Comparison of ENCODE assay signal across 29 mouse cellular contexts in the genomic region with DNA sequence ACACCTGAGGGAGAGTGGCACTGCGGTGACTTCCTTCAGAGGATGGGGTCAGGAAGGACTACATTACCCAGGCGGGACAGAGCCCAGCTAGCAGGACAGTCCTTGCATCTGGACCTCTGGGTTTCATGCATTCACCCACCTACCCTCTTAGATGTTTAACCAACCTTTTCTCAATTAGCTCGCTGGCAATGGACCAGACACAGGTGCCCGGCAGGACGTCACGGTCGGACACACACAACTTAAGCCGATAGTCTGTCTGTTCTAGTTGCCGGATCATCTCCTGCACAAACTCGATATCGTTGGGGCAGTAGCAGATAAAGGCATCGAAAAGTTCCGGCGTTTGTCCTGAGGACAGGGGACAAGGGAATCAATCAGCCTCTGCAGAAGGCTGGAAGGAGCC. TPM values are rescaled to one million over a fixed set of nuclear protein-coding genes. Genes with fewer than 3 reads are reported as not detected.
DNase-seq lines count a peak whose midpoint lies in the region; ATAC-seq lines count a peak whose summit lies in the region.
"Had no signal": no experiment of that assay in that cellular context is flagged by ENCODE, and none has a peak within 500 bp of the region (broad histone marks: within the 10 kb centered on the region; RNA-seq: fewer than 3 reads in every experiment).

No protein-coding gene starts in this region.

- ATAC-seq in heart, embryonic 12.5 days (ENCODE audit: insufficient number of reproducible peaks, low FRiP score): no peak
- ATAC-seq in kidney, embryonic 15.5 days (replicated peaks; ENCODE audit: low FRiP score): no peak
- no peak for ATAC-seq in megakaryocyte, adult 5-6 weeks (ENCODE audit: poor library complexity, severe bottlenecking)
- ATAC-seq: CD4-positive, CD25-positive, alpha-beta regulatory T cell, adult 4 months; forebrain, embryonic 15.5 days had no signal

- H3K4me1 ChIP-seq in heart, embryonic 12.5 days (replicated peaks): peaks cover 24% of the 10 kb centered on the region
- peaks cover 50% of the 10 kb centered on the region for H3K4me1 ChIP-seq in kidney, embryonic 15.5 days
- peaks cover 76% of the 10 kb centered on the region for H3K4me1 ChIP-seq in megakaryocyte, embryonic 14.5 days

- no peak overlapping the region for H3K4me3 ChIP-seq in heart, embryonic 12.5 days
- no peak overlapping the region for H3K4me3 ChIP-seq in kidney, embryonic 15.5 days (replicated peaks)
- H3K4me3 ChIP-seq in megakaryocyte, embryonic 14.5 days (replicated peaks): peak overlapping the region; percentile 47
- H3K4me3 ChIP-seq: embryonic facial prominence, embryonic 12.5 days; embryonic facial prominence, embryonic 15.5 days; forebrain, embryonic 12.5 days; forebrain, embryonic 15.5 days; heart, adult 2 months; heart, embryonic 10.5 days; hindbrain, embryonic 12.5 days; hindbrain, embryonic 15.5 days had no signal

- H3K4me2 ChIP-seq in heart, embryonic 12.5 days: no peak overlapping the region
- no peak overlapping the region for H3K4me2 ChIP-seq in kidney, embryonic 15.5 days
- H3K4me2 ChIP-seq: embryonic facial prominence, embryonic 12.5 days; embryonic facial prominence, embryonic 15.5 days; forebrain, embryonic 12.5 days; forebrain, embryonic 15.5 days; hindbrain, embryonic 12.5 days; hindbrain, embryonic 15.5 days had no signal

- H3K9ac ChIP-seq in heart, embryonic 12.5 days: no peak overlapping the region
- no peak overlapping the region for H3K9ac ChIP-seq in kidney, embryonic 15.5 days
- H3K9ac ChIP-seq: embryonic facial prominence, embryonic 12.5 days; embryonic facial prominence, embryonic 15.5 days; forebrain, embryonic 12.5 days; forebrain, embryonic 15.5 days; hindbrain, embryonic 12.5 days; hindbrain, embryonic 15.5 days had no signal

- WGBS in heart, embryonic 12.5 days: 88% methylated on average over 14 of the region's 14 CpGs
- 73% methylated on average over 14 of the region's 14 CpGs for WGBS in kidney, embryonic 15.5 days

- H3K27ac ChIP-seq in heart, embryonic 12.5 days (ENCODE audit: poor library complexity, severe bottlenecking): no peak overlapping the region
- no peak overlapping the region for H3K27ac ChIP-seq in kidney, embryonic 15.5 days
- H3K27ac ChIP-seq: embryonic facial prominence, embryonic 12.5 days; embryonic facial prominence, embryonic 15.5 days; forebrain, embryonic 12.5 days; forebrain, embryonic 15.5 days; heart, adult 2 months; heart, embryonic 10.5 days; hindbrain, embryonic 12.5 days; hindbrain, embryonic 15.5 days had no signal

- H3K9me3 ChIP-seq in heart, embryonic 12.5 days (replicated peaks): no peaks in the 10 kb centered on the region
- H3K9me3 ChIP-seq in kidney, embryonic 15.5 days (replicated peaks): no peaks in the 10 kb centered on the region
- H3K9me3 ChIP-seq in megakaryocyte, embryonic 14.5 days: no peaks in the 10 kb centered on the region
- H3K9me3 ChIP-seq: embryonic facial prominence, embryonic 12.5 days; embryonic facial prominence, embryonic 15.5 days; forebrain, embryonic 12.5 days; forebrain, embryonic 15.5 days; heart, embryonic 10.5 days; hindbrain, embryonic 12.5 days; hindbrain, embryonic 15.5 days had no signal

- no peaks in the 10 kb centered on the region for H3K27me3 ChIP-seq in heart, embryonic 12.5 days (replicated peaks)
- no peaks in the 10 kb centered on the region for H3K27me3 ChIP-seq in kidney, embryonic 15.5 days
- no peaks in the 10 kb centered on the region for H3K27me3 ChIP-seq in megakaryocyte, embryonic 14.5 days (replicated peaks)
- H3K27me3 ChIP-seq: embryonic facial prominence, embryonic 15.5 days; forebrain, embryonic 15.5 days had no signal

- H3K36me3 ChIP-seq in heart, embryonic 12.5 days: peaks cover 10% of the 10 kb centered on the region; the same call in 1 of the 2 replicates
- peaks cover 10% of the 10 kb centered on the region for H3K36me3 ChIP-seq in kidney, embryonic 15.5 days
- H3K36me3 ChIP-seq in megakaryocyte, embryonic 14.5 days (replicated peaks; ENCODE audit: low read length): peaks cover 39% of the 10 kb centered on the region
- H3K36me3 ChIP-seq: embryonic facial prominence, embryonic 12.5 days; forebrain, embryonic 12.5 days; forebrain, embryonic 15.5 days; hindbrain, embryonic 15.5 days had no signal

- peak; percentile 89 for DNase-seq in heart, adult 11 months
- peak; percentile 43 for DNase-seq in kidney, postnatal 14 days
- DNase-seq: adrenal gland, adult 2 months; adrenal gland, postnatal 14 days; cerebellum, adult 11 months; cerebellum, adult 2 months; cerebellum, adult 9-11 months; cerebellum, postnatal 25 days; gastrocnemius, postnatal 25 days; heart, adult 2 months had no signal

RNA-seq across cellular contexts. Expression of a gene that starts 1.6 kb away (rescaled TPM):
- polyA plus RNA-seq in heart, embryonic 12.5 days (2016; fragmentation: Nextera tagmentation; extraction: Ambion mirVana): 82.6 and 85.6 TPM in 2 replicates
- 111 and 121 TPM in 2 replicates for polyA plus RNA-seq in kidney, embryonic 15.5 days (2015; fragmentation: Nextera tagmentation; extraction: Ambion mirVana)
- 77.2 and 206 TPM in 2 replicates for polyA plus RNA-seq in megakaryocyte, embryonic 14.5 days (2012; ENCODE audit: insufficient read depth, low replicate concordance)
- total RNA-seq in megakaryocyte, adult 5-6 weeks (2015): 31.9 and 37.2 TPM in 2 replicates
- 27.4 and 32.5 TPM in 2 replicates for total RNA-seq in megakaryocyte, adult 5-6 weeks (2017)

RNA-seq across cellular contexts. Expression of a gene that starts 3.4 kb away (rescaled TPM):
- 10.8 and 12.7 TPM in 2 replicates for polyA plus RNA-seq in heart, embryonic 12.5 days (2016; fragmentation: Nextera tagmentation; extraction: Ambion mirVana)
- 25.6 and 25.9 TPM in 2 replicates for polyA plus RNA-seq in kidney, embryonic 15.5 days (2015; fragmentation: Nextera tagmentation; extraction: Ambion mirVana)
- 17.6 and 38.2 TPM in 2 replicates for polyA plus RNA-seq in megakaryocyte, embryonic 14.5 days (2012; ENCODE audit: insufficient read depth, low replicate concordance)
- total RNA-seq in megakaryocyte, adult 5-6 weeks (2015): 91.9 and 92.2 TPM in 2 replicates
- total RNA-seq in megakaryocyte, adult 5-6 weeks (2017): 61.1 and 62.7 TPM in 2 replicates

RNA-seq across cellular contexts. Expression of a gene that starts 15.6 kb away (rescaled TPM):
- 13.5 and 14.9 TPM in 2 replicates for polyA plus RNA-seq in heart, embryonic 12.5 days (2016; fragmentation: Nextera tagmentation; extraction: Ambion mirVana)
- 12.3 and 14.2 TPM in 2 replicates for polyA plus RNA-seq in kidney, embryonic 15.5 days (2015; fragmentation: Nextera tagmentation; extraction: Ambion mirVana)
- 5.3 and 8.2 TPM in 2 replicates for polyA plus RNA-seq in megakaryocyte, embryonic 14.5 days (2012; ENCODE audit: insufficient read depth, low replicate concordance)
- 14.3 and 16.8 TPM in 2 replicates for total RNA-seq in megakaryocyte, adult 5-6 weeks (2015)
- 35.1 and 36.9 TPM in 2 replicates for total RNA-seq in megakaryocyte, adult 5-6 weeks (2017)

RNA-seq across cellular contexts. Expression of a gene that starts 19.3 kb away (rescaled TPM):
- 1.6 and 2.4 TPM in 2 replicates for polyA plus RNA-seq in heart, embryonic 12.5 days (2016; fragmentation: Nextera tagmentation; extraction: Ambion mirVana)
- 20.8 and 26.9 TPM in 2 replicates for polyA plus RNA-seq in kidney, embryonic 15.5 days (2015; fragmentation: Nextera tagmentation; extraction: Ambion mirVana)
- 0.09 and 0.70 TPM in 2 replicates for polyA plus RNA-seq in megakaryocyte, embryonic 14.5 days (2012; ENCODE audit: insufficient read depth, low replicate concordance)
- 0.60 and 1.7 TPM in 2 replicates for total RNA-seq in megakaryocyte, adult 5-6 weeks (2015)
- total RNA-seq in megakaryocyte, adult 5-6 weeks (2017): 0.89 and 1.9 TPM in 2 replicates

RNA-seq across cellular contexts. Expression of a gene that starts 27.5 kb away (rescaled TPM):
- 0.13 TPM in 1 of 2 replicates, not detected in the other for polyA plus RNA-seq in heart, embryonic 12.5 days (2016; fragmentation: Nextera tagmentation; extraction: Ambion mirVana)
- 0.30 TPM in 1 of 2 replicates, not detected in the other for polyA plus RNA-seq in kidney, embryonic 15.5 days (2015; fragmentation: Nextera tagmentation; extraction: Ambion mirVana)
- polyA plus RNA-seq in megakaryocyte, embryonic 14.5 days (2012; ENCODE audit: insufficient read depth, low replicate concordance): not detected in 2 replicates
- total RNA-seq in megakaryocyte, adult 5-6 weeks (2015): not detected in 2 replicates
- not detected in 2 replicates for total RNA-seq in megakaryocyte, adult 5-6 weeks (2017)
- total RNA-seq: adrenal gland, postnatal 14 days; adrenal gland, postnatal 4 days; common myeloid progenitor, adult 5-6 weeks; gastrocnemius, adult 18-20 months; gastrocnemius, postnatal 25 days; heart, adult 2 months; hematopoietic stem cell, adult 5-6 weeks; MEL had no signal
- polyA plus RNA-seq: adrenal gland, adult 2 months; C2C12; CD4-positive, CD25-positive, alpha-beta regulatory T cell, adult 4 months; cerebellum, adult 2 months; embryonic facial prominence, embryonic 12.5 days; forebrain, embryonic 12.5 days; heart, embryonic 10.5 days; heart, embryonic 14.5 days; hindbrain, embryonic 12.5 days; hindbrain, embryonic 15.5 days had no signal
